Mouse (Mus musculus): ENCODE measurements at regions not wholly inside any gene's neighbourhood (a gene's known extent, or its start where the extent isn't known, plus 50 kb on each side); places are given as distances from the start of the nearest gene placed in this dataset.
"Not testable (repeated sequence)": the region's sequence is repeated elsewhere in the genome, so short reads cannot be mapped to it uniquely, and the experiment has no call there.

GRCm38 (mm10) chr10:46629876-46630275 lies 1052.2 kb downstream of the Hace1 start:
- Histone ChIP-seq H3K4me1 (ENCODE audit: control insufficient read depth, insufficient read depth, low read length) (no peaks in the 10 kb centered on the region), H3K4me3 (replicated peaks; ENCODE audit: low read depth, low read length) (no peak overlapping the region), H3K4me2 (ENCODE audit: low read length) (no peak overlapping the region), H3K27ac (replicated peaks; ENCODE audit: low read depth, low read length) (no peak overlapping the region), H3K36me3 (ENCODE audit: control insufficient read depth, insufficient read depth, low read length) (no peaks in the 10 kb centered on the region), H3K9ac (replicated peaks; ENCODE audit: low read length) (no peak overlapping the region), H3K27me3 (ENCODE audit: control insufficient read depth, insufficient read depth, low read length) (no peaks in the 10 kb centered on the region), H3K9me3 (ENCODE audit: control insufficient read depth, low read length) (no peaks in the 10 kb centered on the region; the same call in 1 of the 2 replicates)
- DNase-seq (no peak), ATAC-seq (ENCODE audit: low FRiP score, low TSS enrichment) (no peak)
- whole genome bisulfite sequencing, result 94% methylated on average over 1 of the region's 1 CpGs

DNA sequence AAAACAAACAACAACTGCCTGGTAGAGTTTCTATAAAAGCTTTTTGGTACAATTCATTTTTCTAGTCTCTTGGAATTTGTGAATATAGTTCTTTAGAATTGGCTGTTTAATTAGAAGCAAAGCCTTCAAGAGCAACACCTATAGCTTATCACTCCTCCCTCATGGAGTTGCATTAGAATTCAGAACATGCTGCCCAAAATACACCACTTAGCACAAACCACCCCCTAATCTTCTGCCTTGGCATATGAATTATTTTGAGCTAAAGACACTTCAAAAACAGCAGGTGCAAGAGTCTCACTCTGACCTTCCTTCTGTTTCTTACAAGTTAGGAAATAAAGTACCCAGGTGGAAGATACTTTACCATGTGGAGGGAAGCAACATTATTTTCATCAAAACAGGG lies 1085.4 kb downstream of the Hace1 start:
- ATAC-seq (ENCODE audit: low FRiP score, low TSS enrichment), result no peak
- Histone ChIP-seq H3K27me3 (ENCODE audit: control insufficient read depth, insufficient read depth, low read length) (no peaks in the 10 kb centered on the region), H3K27ac (replicated peaks; ENCODE audit: low read depth, low read length) (no peak overlapping the region), H3K4me1 (ENCODE audit: control insufficient read depth, insufficient read depth, low read length) (no peaks in the 10 kb centered on the region), H3K4me3 (replicated peaks; ENCODE audit: low read depth, low read length) (no peak overlapping the region), H3K9me3 (ENCODE audit: control insufficient read depth, low read length) (no peaks in the 10 kb centered on the region), H3K4me2 (ENCODE audit: low read length) (no peak overlapping the region), H3K9ac (replicated peaks; ENCODE audit: low read length) (no peak overlapping the region), H3K36me3 (ENCODE audit: control insufficient read depth, insufficient read depth, low read length) (no peaks in the 10 kb centered on the region)
- DNase-seq, result no peak

DNA sequence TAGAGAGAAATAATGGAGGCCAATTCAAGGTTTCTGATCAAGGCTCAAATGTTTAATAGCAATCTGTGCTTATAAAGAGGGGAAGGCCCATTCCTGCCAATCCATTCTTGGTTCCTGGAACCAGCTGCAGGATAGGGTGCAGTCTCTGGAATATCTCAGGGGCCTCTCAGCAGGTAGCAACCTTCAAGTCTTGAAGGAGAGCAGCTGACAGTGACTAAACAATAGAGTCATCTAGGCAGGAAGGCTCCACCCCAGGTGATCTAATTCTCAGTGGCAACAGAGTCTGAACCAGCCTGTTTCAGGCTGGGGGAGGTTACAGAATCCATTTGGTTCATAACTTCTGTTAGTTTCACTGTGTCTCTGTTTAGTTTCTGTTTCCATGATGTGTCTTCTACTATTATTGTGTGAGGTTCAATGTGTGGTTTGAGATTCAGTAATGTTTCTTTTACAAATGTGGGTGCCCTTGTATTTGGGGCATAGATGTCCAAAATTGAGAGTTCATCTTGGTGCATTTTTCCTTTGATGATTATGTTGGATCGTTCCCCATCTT lies 1112.3 kb downstream of the Hace1 start:
- not testable (repeated sequence) for H3K27ac ChIP-seq (replicated peaks; ENCODE audit: low read depth, low read length); H3K4me1 ChIP-seq (ENCODE audit: control insufficient read depth, insufficient read depth, low read length); H3K9ac ChIP-seq (replicated peaks; ENCODE audit: low read length); H3K9me3 ChIP-seq (ENCODE audit: control insufficient read depth, low read length); DNase-seq; H3K4me2 ChIP-seq (ENCODE audit: low read length); H3K4me3 ChIP-seq (replicated peaks; ENCODE audit: low read depth, low read length); ATAC-seq (ENCODE audit: low FRiP score, low TSS enrichment); H3K27me3 ChIP-seq (ENCODE audit: control insufficient read depth, insufficient read depth, low read length); H3K36me3 ChIP-seq (ENCODE audit: control insufficient read depth, insufficient read depth, low read length)
- WGBS, result 91% methylated on average over 1 of the region's 1 CpGs

GRCm38 (mm10) chr10:46692661-46693060 lies 1115.0 kb downstream of the Hace1 start:
- H3K4me2 ChIP-seq (ENCODE audit: low read length), result no peak overlapping the region
- no peaks in the 10 kb centered on the region for H3K36me3 ChIP-seq (ENCODE audit: control insufficient read depth, insufficient read depth, low read length)
- DNase-seq (no peak), ATAC-seq (ENCODE audit: low FRiP score, low TSS enrichment) (no peak)
- H3K27me3 ChIP-seq (ENCODE audit: control insufficient read depth, insufficient read depth, low read length), result no peaks in the 10 kb centered on the region
- no peaks in the 10 kb centered on the region for H3K9me3 ChIP-seq (ENCODE audit: control insufficient read depth, low read length)
- no peaks in the 10 kb centered on the region for H3K4me1 ChIP-seq (ENCODE audit: control insufficient read depth, insufficient read depth, low read length)
- H3K27ac ChIP-seq (replicated peaks; ENCODE audit: low read depth, low read length), result no peak overlapping the region
- WGBS, result 91% methylated on average over 3 of the region's 3 CpGs
- H3K4me3 ChIP-seq (replicated peaks; ENCODE audit: low read depth, low read length), result no peak overlapping the region
- H3K9ac ChIP-seq (replicated peaks; ENCODE audit: low read length), result no peak overlapping the region

GRCm38 (mm10) chr10:46697363-46698246 lies 1120.0 kb downstream of the Hace1 start:
- Histone ChIP-seq H3K27ac (replicated peaks; ENCODE audit: low read depth, low read length) (no peak overlapping the region), H3K36me3 (ENCODE audit: control insufficient read depth, insufficient read depth, low read length) (no peaks in the 10 kb centered on the region), H3K9me3 (ENCODE audit: control insufficient read depth, low read length) (no peaks in the 10 kb centered on the region), H3K9ac (replicated peaks; ENCODE audit: low read length) (no peak overlapping the region), H3K4me2 (ENCODE audit: low read length) (no peak overlapping the region), H3K4me3 (replicated peaks; ENCODE audit: low read depth, low read length) (no peak overlapping the region), H3K4me1 (ENCODE audit: control insufficient read depth, insufficient read depth, low read length) (no peaks in the 10 kb centered on the region), H3K27me3 (ENCODE audit: control insufficient read depth, insufficient read depth, low read length) (no peaks in the 10 kb centered on the region)
- DNase-seq (peak; percentile 85), ATAC-seq (ENCODE audit: low FRiP score, low TSS enrichment) (peak; percentile 94)
- 33% methylated on average over 2 of the region's 2 CpGs for WGBS

DNA sequence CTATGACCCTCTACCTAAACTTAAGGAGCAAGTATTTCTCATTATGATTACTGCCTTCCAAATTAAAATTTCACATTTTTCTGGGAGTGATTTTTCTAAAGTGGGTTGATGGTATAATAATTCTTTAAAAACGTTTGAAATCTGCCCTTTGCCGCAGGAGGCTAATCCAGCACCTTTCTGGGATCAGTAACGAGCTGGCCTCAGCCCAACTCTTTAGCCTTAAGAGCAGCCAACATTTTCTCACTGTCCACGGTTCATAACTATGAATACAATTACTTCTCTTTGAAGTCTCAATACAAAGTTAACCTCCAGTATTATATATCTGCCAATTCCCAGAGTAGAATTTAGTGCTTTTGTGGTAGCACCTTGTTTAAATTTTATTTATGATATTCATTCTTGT lies 1123.6 kb downstream of the Hace1 start:
- DNase-seq, result no peak
- 46% methylated on average over 4 of the region's 4 CpGs for WGBS
- no peak for ATAC-seq (ENCODE audit: low FRiP score, low TSS enrichment)

GRCm38 (mm10) chr10:46708022-46708421 lies 1130.4 kb downstream of the Hace1 start:
- H3K27me3 ChIP-seq (ENCODE audit: control insufficient read depth, insufficient read depth, low read length); ATAC-seq (ENCODE audit: low FRiP score, low TSS enrichment); H3K27ac ChIP-seq (replicated peaks; ENCODE audit: low read depth, low read length): not testable (repeated sequence)

More for the DNA sequence above, 1123.6 kb downstream of the Hace1 start:
- no peaks in the 10 kb centered on the region for H3K9me3 ChIP-seq (ENCODE audit: control insufficient read depth, low read length)
- H3K27me3 ChIP-seq (ENCODE audit: control insufficient read depth, insufficient read depth, low read length), result no peaks in the 10 kb centered on the region
- H3K36me3 ChIP-seq (ENCODE audit: control insufficient read depth, insufficient read depth, low read length), result no peaks in the 10 kb centered on the region
- no peak overlapping the region for H3K4me2 ChIP-seq (ENCODE audit: low read length)
- H3K4me3 ChIP-seq (replicated peaks; ENCODE audit: low read depth, low read length), result no peak overlapping the region
- H3K9ac ChIP-seq (replicated peaks; ENCODE audit: low read length), result no peak overlapping the region
- no peak overlapping the region for H3K27ac ChIP-seq (replicated peaks; ENCODE audit: low read depth, low read length)
- no peaks in the 10 kb centered on the region for H3K4me1 ChIP-seq (ENCODE audit: control insufficient read depth, insufficient read depth, low read length)

DNA sequence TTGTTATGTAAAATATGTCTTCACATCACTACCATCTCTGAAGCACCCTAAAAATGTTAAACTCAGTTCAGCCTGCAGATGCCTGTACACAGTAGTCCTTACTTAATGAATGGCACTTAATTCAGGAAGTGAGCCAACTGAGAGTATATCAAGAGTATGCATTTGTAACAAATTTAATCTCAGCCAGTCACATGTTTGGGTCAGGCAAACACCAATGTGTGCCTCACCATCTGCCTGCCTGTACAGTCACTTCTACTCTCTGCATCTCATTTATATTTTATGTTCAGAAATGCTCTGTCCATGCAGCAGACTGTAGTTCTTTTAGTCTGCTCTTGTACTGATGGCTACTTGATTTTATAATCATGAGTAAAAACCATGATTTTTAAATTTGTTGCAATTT lies 1135.1 kb downstream of the Hace1 start:
- H3K27me3 ChIP-seq (ENCODE audit: control insufficient read depth, insufficient read depth, low read length), result no peaks in the 10 kb centered on the region
- ATAC-seq (ENCODE audit: low FRiP score, low TSS enrichment) (no peak), DNase-seq (no peak)
- no peak overlapping the region for H3K9ac ChIP-seq (replicated peaks; ENCODE audit: low read length)
- no peaks in the 10 kb centered on the region for H3K9me3 ChIP-seq (ENCODE audit: control insufficient read depth, low read length)
- no peak overlapping the region for H3K4me3 ChIP-seq (replicated peaks; ENCODE audit: low read depth, low read length)
- 0 out of 2 replicates have a peak, but pooled peaks cover 3% of the 10 kb centered on the region for H3K4me1 ChIP-seq (ENCODE audit: control insufficient read depth, insufficient read depth, low read length)
- no peaks in the 10 kb centered on the region for H3K36me3 ChIP-seq (ENCODE audit: control insufficient read depth, insufficient read depth, low read length)
- H3K4me2 ChIP-seq (ENCODE audit: low read length), result no peak overlapping the region
- H3K27ac ChIP-seq (replicated peaks; ENCODE audit: low read depth, low read length), result no peak overlapping the region

More at GRCm38 (mm10) chr10:46708022-46708421, 1130.4 kb downstream of the Hace1 start:
- not testable (repeated sequence) for H3K4me1 ChIP-seq (ENCODE audit: control insufficient read depth, insufficient read depth, low read length); H3K9ac ChIP-seq (replicated peaks; ENCODE audit: low read length); H3K4me2 ChIP-seq (ENCODE audit: low read length); H3K9me3 ChIP-seq (ENCODE audit: control insufficient read depth, low read length); DNase-seq; H3K4me3 ChIP-seq (replicated peaks; ENCODE audit: low read depth, low read length); H3K36me3 ChIP-seq (ENCODE audit: control insufficient read depth, insufficient read depth, low read length)

All from midbrain, embryonic 14.5 days (tissue).